Mouse (Mus musculus): ENCODE results near the gene Slc6a18.

Gene Slc6a18

DNA sequence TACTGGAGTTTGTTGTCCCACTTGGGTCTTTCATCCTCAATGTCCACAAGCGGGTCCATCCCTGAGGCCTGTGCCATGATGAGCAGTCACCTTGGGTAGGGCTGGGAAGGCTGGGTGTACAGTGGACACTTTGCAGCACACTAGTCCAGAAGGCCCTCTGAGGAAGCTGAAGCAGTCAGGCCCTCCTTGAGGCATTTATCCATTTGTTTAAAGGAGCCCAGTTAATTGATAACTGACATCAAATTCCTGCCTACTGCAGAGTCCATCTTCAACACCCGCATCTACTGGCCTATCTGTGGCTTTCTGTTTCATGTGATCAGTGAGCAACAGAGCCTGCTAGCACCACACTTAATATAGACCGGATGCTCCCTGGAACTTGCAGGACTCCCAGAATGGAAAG is at the start of gene Slc6a18:
TSS of gene Slc6a18 (minus strand) at position 171 of the 400 bp plus-strand sequence.
- WGBS: 91% methylated on average over 3 of the region's 3 CpGs

DNA sequence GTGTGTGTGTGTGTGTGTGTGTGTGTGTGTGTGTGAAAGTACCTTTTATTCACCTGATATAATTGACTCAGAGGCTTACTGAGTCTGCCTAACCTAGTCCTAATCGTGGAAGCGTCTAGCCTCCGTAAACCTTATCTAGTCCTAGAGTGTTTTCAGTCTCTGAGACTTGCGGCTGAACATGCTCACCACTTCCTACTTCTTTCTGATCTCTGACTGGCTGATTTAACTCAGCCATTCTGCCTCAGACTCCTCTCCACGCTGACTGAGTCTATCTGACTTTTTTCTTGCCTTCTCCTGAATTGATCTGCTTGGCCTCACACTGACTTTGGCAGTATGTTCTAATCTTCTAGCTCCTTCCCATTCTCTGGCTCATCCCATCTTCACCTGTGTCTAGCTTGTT is 47.5 kb upstream of the Slc6a18 start:
- WGBS: 92% methylated on average over 5 of the region's 5 CpGs

DNA sequence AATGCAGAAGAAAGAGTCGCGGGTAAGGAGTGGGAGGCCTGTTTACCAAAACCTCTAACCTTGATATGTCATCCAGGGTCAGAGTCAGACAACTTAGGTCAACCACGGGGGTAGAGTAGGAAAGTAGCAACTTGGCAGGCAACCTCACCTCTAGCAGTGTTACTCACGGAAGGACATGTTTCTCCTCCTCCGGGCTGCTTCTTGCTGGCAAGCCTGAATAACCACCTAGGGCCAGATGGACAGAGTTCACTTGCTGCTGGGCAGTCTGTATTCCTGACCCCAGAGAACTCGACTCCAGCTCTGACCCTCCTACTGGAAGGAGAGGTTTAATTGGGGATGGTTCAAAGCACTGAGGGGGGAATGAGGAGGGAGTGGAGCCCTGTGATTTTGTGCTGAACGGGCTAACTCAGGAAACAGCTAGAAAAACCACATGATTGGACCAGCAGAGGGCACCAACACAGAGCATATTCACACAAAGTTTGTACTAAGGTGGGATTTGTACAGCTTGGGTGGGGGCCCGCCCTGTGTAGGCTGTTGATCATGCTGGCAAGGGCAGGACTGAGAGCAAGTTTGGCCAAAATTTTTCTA is 45.4 kb upstream of the Slc6a18 start:
- WGBS: 31% methylated on average over 8 of the region's 8 CpGs

DNA sequence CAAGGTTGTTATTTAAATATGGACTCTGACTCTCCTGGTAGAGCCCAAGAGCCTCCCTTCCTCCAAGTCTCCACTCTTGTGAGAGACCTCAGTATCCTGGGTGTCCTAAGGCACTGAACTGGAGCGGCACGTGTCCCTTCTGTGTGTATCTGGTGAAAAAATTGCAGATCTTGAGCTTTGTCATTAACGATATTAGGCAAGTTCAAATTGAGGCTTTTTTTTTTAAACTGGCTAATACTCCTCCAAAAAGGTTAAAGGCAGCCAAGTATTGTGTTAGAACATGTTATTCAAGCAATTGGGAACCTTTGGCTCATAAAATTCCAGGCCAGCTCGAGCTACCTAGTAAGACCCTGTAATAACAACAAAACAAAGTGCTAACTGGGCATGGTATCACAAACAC is 42.4 kb upstream of the Slc6a18 start:
- 92% methylated on average over 4 of the region's 4 CpGs for WGBS

DNA sequence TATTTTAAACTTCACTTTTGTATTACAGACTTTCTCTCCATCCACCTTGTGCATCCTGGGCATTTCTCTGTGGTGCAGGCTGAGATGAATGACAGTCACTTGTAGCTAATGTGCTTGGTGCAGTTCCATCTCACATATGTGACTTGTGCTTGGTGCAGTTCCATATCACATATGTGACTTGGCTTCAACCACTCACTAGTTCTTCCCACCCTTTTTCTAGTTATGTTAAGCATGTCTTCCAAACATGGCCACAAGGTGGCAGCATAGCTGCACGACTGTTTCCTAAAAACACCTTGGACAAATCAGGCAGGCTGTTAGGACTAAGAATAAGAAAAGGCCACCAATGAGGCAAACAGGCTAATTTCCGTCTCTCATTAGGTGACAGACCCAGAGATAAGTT is 40.4 kb upstream of the Slc6a18 start:
- 3% methylated on average over 2 of the region's 2 CpGs for WGBS

DNA sequence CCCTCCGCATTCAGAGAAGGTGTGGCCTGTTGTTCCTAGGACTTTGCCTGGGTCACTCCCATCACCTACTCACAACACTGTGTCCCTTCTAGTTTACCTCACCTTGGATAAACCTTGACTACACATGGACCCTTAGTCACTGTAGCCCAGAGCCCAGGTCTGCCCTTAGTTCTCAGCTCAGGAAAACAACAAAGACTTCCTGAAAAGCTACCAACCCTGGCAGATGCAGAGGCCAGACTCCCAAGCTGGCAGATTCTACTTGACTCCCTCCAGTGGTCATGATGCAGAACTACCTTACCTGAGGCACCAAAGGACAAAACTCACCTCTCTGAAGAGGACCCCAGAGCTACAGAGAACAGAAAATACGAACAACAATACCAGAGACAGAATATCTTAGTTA is 36.2 kb upstream of the Slc6a18 start:
- 82% methylated on average over 2 of the region's 2 CpGs for WGBS

DNA sequence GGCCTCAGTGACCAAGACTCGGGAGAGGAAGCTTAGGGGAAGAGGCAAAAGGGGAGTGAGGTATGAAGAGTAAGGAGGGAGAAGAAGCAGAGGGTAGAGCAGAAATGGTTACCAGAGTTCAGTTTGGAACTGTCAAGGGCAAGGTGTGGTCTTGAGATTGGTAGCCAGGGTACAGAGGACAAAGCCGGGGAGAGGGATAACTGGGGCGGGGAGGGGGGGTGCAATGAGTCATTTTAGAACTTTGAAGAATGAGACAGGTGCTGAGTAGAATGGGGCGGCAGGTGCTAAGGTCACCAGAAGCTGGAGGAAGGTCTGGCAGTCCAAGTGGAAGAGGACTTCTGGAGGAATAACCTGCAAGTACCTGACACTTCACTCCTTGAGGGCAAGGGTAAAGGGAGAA is 35.4 kb upstream of the Slc6a18 start:
- WGBS: 91% methylated on average over 4 of the region's 4 CpGs

DNA sequence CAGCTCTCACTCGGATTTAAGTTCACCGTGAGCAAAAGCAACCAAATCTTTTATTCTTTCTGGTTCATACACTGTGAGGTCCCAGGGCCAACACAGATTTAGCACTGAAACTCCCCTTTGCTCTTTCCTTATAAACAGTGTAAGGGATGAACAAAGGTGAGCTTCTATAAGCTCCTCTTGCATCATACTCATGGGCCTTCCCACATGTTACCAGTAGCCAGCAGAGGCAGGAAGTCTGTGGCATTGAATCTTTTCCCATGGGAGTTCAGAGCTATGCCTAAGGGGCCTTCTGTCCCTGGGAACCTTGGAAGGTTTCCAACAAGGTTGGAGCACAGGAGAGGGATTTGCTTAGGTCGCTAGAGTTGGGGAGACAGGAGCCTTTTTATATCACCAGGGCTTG is 34.4 kb upstream of the Slc6a18 start:
- 74% methylated on average over 3 of the region's 3 CpGs for WGBS

DNA sequence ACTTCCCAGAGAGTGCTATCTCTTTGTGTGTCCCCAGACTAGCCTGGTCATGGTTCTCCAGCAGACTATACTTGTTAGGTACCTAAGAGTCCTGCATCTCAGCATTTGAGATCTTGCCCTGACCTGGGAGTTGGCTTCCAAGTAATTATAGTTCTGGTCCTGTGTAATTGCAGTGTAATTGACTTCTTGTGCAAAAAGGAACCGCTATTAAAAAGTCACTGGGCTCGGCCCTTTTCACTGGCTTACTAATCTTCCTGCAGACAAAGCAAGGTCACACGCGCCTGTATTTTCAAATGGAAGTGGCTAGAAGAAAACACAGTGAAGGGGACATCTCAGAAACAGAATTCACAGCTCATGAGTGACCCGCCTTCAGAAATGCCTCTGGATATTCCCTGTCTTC is 34.0 kb upstream of the Slc6a18 start:
- 93% methylated on average over 5 of the region's 5 CpGs for WGBS

DNA sequence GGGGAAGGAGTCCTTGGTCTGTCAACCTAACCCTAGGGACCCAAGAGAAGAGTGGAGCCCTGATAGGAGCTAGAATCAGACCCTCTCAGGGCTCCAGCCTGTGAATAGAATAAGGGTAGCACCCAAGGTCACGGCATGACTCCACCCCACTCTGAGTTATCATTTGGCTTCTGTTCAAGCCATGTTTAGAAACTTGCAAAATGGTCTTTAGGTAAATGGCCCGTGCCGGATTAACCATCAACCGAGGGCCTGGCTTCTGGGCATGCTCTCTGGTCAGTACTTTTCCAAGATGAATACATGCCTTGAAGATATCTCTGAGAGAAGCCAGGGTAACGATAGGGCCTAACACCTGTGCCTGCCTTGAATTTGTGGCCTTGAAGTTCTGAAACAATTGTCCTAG is 33.4 kb upstream of the Slc6a18 start:
- WGBS: 97% methylated on average over 5 of the region's 5 CpGs

DNA sequence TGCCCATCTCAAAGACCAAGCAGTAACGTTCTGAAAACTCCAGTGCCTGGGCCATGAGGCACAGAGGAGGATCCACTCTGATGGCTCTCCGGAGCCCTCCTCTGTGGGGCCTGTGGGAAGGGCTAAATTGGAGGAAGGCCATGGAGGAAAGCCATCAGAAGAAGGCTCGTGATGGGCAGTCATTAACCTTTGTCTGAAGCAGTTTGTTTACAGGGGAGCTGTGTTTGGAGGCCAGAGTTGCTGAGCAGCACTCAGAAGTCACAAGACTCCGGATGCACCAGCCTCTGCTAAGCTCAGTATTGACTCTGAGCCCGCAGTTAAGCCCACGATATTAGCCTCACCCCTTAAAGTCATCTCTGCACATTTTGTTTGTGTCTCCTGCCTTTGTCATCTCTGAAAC is 31.7 kb upstream of the Slc6a18 start:
- 70% methylated on average over 6 of the region's 6 CpGs for WGBS

DNA sequence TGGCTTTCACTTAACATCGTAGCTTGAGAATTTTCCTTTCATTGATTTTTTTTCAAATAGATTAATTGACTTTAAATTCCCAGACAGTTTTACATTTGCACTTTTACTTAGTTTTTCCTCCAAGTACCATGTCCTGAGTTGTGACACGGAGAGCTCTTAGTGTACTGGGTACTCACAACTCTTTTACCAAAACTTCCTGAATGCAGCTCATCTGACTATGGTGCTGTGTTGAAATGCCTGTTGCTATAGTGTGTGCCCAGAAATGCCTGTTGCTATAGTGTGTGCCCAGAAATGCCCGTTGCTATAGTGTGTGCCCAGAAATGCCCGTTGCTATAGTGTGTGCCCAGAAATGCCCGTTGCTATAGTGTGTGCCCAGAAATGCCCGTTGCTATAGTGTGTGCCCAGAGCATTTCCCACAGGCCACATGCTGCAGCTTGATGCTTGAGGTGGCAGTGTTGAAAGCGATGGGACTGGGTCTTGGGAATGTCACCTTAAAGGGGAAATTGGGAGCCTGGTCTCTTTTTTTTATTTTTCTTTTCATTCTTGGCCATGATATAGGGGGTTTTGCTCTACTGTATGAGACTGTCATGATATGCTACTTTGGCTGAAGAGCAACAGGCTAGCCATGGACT is 27.0 kb upstream of the Slc6a18 start, which contains the start of gene Slc6a19:
TSS of gene Slc6a19 (minus strand) at position 172 of the 632 bp plus-strand sequence.
- 65% methylated on average over 7 of the region's 7 CpGs for WGBS

DNA sequence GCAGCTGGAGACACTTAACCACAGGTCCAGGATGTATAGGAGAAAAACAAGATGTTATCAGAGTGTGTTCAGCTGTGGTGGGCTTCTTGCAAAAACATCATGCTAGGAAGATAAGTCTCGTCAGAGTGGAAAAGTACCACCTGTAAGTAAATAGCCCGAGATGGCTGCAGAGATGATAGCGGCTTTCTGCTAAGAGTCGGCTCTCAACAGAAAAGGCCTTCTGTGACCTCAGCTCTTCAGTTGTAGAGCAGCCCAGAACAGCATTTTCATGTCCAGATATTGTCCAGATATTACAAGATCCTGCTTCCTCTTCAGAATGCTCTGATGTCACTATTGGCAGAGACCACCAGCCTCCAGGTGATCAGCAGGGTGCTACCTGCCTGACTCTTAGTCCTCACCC is 25.7 kb upstream of the Slc6a18 start:
- 89% methylated on average over 4 of the region's 4 CpGs for WGBS

DNA sequence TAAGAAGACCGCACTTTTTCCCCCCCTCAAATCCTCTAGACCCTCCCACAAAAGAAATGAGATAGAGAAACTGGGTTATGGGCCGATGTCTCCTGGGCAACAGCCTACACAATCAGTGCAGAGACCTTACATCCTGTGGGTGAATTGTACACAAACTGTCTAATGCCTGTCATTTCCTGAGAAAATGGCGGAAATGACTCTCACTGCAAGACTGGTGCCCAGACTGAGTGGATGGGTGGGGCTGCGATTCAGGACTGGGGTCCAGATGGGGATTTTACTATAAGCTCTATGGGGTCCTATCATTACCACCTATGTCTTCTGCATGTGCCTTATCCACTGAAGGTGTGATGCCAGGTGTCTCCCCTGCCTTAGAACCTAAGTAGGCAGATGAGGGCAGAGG is 25.0 kb upstream of the Slc6a18 start:
- 84% methylated on average over 4 of the region's 4 CpGs for WGBS

DNA sequence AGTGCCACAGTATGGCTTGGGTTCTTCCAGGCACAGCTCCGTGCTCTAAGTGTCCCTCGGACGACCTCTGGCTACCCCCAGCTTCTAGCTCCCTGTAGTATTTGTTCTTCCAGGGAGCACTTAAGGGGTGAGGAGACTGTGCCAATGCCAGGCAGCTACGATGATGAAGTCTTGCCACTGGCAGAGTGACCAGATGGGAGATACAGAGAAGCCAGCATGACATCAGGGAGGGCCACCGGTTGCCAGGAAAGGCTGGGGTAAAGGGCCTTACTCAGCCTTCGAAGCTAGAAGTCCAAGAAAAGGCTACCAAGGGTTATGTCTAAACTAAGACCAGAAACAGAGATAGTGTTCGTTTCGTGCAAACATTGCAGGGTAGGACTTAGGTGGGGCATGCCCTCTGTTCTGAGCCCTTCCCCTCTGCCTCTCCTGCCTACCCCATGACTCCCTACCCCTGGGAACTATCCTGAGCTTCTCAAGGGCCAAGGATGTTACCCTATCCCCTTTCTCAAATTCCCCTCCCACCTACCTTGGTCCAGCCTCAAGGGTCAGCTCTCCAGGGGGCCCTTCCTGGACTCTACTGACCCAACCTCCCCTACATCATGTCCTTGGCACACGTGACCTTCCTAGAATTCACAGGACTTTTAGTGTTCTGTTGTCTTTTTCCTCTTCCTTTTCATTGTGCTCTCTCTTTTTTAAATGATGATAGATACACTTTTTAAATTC is 23.5 kb upstream of the Slc6a18 start:
- 88% methylated on average over 9 of the region's 9 CpGs for WGBS

DNA sequence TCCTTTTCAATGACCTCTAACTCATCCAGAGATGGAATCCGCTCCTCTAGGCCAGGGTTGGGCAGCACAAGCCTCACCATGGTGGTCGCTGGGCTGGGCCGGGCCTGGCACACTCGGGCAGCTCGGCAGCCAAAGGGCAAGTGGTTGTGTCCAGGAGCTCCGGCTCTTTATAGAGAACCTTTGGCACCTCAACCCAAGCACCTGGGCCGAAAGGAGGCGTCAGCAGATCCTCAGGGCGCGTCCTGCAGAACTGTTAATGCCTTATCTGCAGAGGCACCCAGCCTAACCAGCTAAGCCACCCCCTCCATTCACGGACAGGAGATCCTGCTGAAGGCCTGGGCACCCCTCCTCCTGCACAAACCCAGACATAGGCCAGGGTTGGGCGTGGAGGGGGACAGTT is 22.7 kb upstream of the Slc6a18 start:
- WGBS: 96% methylated on average over 12 of the region's 12 CpGs

DNA sequence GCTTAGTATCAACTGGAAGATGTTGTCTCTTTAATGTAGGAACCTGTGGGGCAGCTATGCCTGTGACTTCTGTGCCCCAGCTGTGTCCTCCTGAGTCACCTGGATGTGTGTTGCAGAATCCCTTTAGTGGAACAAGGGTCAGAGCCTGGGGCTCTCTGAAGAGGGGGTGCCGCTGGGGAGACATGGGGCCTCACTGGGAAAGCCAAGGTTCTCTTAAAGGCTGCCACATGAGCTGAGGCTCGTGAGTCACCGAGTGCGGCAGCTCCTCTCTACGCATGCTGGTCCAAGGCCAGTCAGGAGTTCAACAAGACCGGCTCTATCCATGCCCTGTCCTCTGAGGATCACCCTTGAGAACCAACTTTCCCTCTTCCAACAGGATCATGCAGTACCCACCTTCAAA is 21.9 kb upstream of the Slc6a18 start:
- 97% methylated on average over 6 of the region's 6 CpGs for WGBS

DNA sequence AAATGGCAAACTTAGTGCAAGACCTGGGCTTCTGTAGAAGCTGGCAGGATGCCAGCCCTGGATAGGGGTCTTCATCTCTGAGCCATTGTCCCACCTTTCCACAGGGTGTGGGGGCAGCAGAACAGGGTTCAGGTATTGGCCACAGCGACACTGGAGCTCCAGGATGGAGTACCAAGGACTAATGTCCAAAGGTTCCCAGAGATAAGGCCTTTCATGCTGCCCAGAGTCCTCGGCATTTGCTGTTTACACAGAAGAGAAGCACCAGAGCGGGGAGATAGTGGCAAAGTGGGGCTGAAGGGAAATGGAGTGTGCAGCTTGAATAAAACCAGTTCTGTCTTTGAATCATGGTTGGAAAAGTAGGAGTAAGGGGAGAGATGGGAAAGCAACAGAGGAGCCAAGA is 18.7 kb upstream of the Slc6a18 start:
- WGBS: 90% methylated on average over 3 of the region's 3 CpGs

DNA sequence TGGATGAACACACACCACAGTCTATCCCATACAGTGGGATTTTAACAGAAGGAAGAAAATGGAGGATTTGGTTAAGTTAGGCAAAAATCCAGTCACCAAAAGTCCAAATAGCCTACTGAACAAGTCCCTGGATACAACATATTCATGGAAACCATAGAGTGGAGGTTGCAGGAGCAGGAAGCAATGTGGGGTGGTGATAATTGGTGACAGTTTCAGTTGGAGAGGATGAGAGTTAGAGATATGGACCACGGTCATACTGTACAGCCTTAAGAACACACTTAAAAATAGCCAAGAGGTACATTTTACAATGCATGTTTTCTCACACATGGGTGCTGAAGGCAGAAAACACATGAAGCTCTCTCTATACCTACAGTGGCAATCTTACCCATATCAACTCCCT is 17.1 kb upstream of the Slc6a18 start:
- 93% methylated on average over 1 of the region's 1 CpGs for WGBS

DNA sequence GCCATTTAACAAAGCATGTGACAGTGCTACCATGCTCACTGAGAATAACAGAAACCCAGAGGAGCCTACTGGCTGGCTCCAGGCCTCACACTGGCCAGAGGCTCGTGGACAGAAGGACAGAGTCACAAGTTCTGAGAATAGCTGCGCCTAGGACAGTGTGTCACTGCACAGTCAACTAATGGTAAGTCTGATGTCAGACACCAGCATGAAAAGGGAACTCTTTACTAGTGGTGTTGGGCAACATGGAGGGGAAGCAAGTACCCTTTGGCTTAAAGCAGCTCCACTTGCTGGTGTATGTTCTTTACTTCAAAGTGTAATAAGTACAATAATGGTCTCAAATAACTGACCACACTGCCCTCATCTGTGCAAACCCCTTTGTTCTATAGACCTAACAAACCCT is 15.5 kb upstream of the Slc6a18 start:
- WGBS: 74% methylated on average over 2 of the region's 2 CpGs

DNA sequence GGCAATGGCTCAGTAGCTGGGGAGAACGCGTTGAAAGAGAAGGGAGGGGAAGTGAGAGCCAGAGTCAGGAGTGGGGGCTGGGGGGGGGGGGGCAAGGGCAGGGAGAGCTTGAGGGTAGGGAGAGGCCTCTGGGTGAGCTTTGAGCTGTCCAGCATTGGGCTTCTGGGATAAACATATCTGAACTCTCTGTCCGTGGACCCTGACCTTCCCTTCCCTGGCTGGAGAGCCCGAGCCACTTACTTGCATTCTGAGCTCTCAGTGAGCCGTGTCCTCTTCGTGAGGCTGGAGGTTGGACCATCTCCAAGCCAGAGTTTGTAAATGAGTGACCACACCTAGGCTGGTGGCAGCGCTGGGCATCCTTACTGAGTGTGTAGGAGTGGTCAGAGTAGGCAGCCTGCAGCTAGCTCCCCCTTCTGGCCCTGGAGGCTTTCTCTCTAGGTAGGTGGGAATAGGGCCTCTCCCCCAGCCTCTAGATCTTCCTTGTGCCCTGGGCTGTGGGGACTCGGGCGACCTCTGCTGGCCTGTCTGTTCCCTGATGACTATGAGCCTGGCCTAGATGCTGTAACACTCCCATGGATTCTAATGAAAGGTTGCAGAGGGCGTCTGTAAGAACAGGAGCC is 14.5 kb upstream of the Slc6a18 start:
- WGBS: 42% methylated on average over 10 of the region's 10 CpGs

DNA sequence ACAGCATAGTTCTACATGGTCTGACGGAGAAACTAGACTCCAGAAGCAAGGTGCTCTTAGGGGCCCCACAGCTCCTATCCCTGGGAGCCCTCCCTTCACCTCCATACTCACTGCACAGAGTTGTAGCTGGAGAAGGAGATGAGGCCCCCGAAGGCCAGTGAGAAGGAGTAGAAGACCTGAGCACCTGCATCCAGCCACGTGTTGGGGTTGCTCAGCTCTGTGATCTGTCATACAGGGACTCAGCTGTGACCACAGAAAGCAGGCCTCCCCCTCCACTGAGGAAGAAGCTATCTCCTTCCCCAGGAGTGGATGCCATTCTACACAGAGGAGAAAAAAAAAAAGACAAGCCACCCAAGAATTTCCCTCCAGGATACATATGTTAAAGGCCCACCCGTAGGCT is 11.1 kb upstream of the Slc6a18 start:
- WGBS: 80% methylated on average over 4 of the region's 4 CpGs

DNA sequence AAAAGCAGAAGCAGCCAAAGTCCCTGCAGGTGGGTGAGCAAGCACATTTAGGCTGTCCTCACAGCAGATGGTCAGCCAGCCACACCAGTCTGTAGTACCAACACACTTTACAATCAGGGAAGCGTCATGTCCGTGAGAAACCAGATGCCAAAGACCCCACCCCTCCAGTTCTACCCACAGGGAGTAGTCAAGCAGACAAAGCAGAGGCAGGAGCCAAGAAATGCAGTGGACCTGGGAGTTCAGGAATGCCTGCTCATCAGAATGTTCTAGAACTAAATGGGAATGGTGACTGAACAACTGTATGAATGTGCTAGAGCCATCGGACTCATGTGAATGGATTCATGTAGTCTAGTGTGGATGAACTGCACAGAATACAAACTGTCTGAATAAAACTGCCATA is 9.8 kb upstream of the Slc6a18 start:
- WGBS: 71% methylated on average over 3 of the region's 3 CpGs

All from cerebral cortex, adult 2 months (tissue).